8 mouse cellular contexts compared by ENCODE assay signal in genomic region chr9:98601156-98601836, GRCm38 (mm10). TPM values are rescaled to one million over a fixed set of nuclear protein-coding genes. Genes with fewer than 3 reads are reported as not detected.
A peak's percentile ranks its signal among the peaks of the same experiment; 100 is the strongest.
DNase-seq lines count a peak whose midpoint lies in the region; ATAC-seq and TF ChIP-seq lines count a peak whose summit lies in the region.

Gene Mrps22 (minus strand): TSS chr9:98601660.

- peaks cover 17% of the 10 kb centered on the region; the same call in 1 of the 2 replicates for H3K36me3 ChIP-seq in embryonic facial prominence, embryonic 14.5 days (ENCODE audit: control insufficient read depth, insufficient read depth, low read length)
- H3K36me3 ChIP-seq in heart, adult 2 months (ENCODE audit: control insufficient read depth, insufficient read depth, low read length): no peaks in the 10 kb centered on the region
- peaks cover 26% of the 10 kb centered on the region for H3K36me3 ChIP-seq in limb, embryonic 13.5 days
- H3K36me3 ChIP-seq in midbrain, embryonic 16.5 days (ENCODE audit: control insufficient read depth, insufficient read depth, low read length): 0 out of 2 replicates have a peak, but pooled peaks cover 4% of the 10 kb centered on the region

- peak within 1 kb of the TSS; percentile 94 for H3K4me3 ChIP-seq in embryonic facial prominence, embryonic 14.5 days (ENCODE audit: low read depth, low read length)
- H3K4me3 ChIP-seq in heart, adult 2 months: peak within 1 kb of the TSS; percentile 89
- peak within 1 kb of the TSS; percentile 82 for H3K4me3 ChIP-seq in limb, embryonic 13.5 days
- H3K4me3 ChIP-seq in midbrain, embryonic 16.5 days (ENCODE audit: low read depth, low read length): peak within 1 kb of the TSS; percentile 96

- peak within 1 kb of the TSS; percentile 92 for H3K4me2 ChIP-seq in embryonic facial prominence, embryonic 14.5 days (ENCODE audit: low read depth, low read length)
- peak within 1 kb of the TSS; percentile 94 for H3K4me2 ChIP-seq in limb, embryonic 13.5 days (replicated peaks)
- peak within 1 kb of the TSS; percentile 98 for H3K4me2 ChIP-seq in midbrain, embryonic 16.5 days (ENCODE audit: low read length)

- no peaks in the 10 kb centered on the region for H3K9me3 ChIP-seq in embryonic facial prominence, embryonic 14.5 days (ENCODE audit: control insufficient read depth, low read length)
- no peaks in the 10 kb centered on the region for H3K9me3 ChIP-seq in limb, embryonic 13.5 days
- H3K9me3 ChIP-seq in midbrain, embryonic 16.5 days (replicated peaks; ENCODE audit: control insufficient read depth, low read length, poor library complexity, severe bottlenecking): no peaks in the 10 kb centered on the region

- peak within 1 kb of the TSS; percentile 85 for H3K9ac ChIP-seq in embryonic facial prominence, embryonic 14.5 days (ENCODE audit: low read depth, low read length)
- H3K9ac ChIP-seq in heart, adult 2 months (ENCODE audit: low read depth, low read length): peak within 1 kb of the TSS; percentile 89
- H3K9ac ChIP-seq in limb, embryonic 13.5 days: peak within 1 kb of the TSS; percentile 88
- peak within 1 kb of the TSS; percentile 79 for H3K9ac ChIP-seq in midbrain, embryonic 16.5 days (ENCODE audit: low read depth, low read length)

- 0 out of 2 replicates have a peak, but pooled peaks cover 3% of the 10 kb centered on the region for H3K27me3 ChIP-seq in embryonic facial prominence, embryonic 14.5 days (replicated peaks; ENCODE audit: control insufficient read depth, insufficient read depth, low read length)
- no peaks in the 10 kb centered on the region for H3K27me3 ChIP-seq in heart, adult 2 months (ENCODE audit: control insufficient read depth, insufficient read depth, low read length)
- H3K27me3 ChIP-seq in limb, embryonic 13.5 days: no peaks in the 10 kb centered on the region
- H3K27me3 ChIP-seq in midbrain, embryonic 16.5 days (ENCODE audit: control insufficient read depth, insufficient read depth, low read depth, low read length): no peaks in the 10 kb centered on the region

- peak; percentile 95 for ATAC-seq in embryonic facial prominence, embryonic 14.5 days (ENCODE audit: low read depth)
- peak; percentile 95 for ATAC-seq in limb, embryonic 13.5 days (ENCODE audit: low FRiP score, low read depth)
- peak; percentile 95 for ATAC-seq in midbrain, embryonic 16.5 days

- no peaks in the 10 kb centered on the region; the same call in 1 of the 2 replicates for H3K79me2 ChIP-seq in heart, adult 2 months (replicated peaks; ENCODE audit: control insufficient read depth, insufficient read depth, low read length)

- peak; percentile 90 for TF ChIP-seq POLR2A in heart, adult 2 months (IDR thresholded peaks at IDR 0.05; ENCODE audit: insufficient read depth, low read depth, low read length)

- intact Hi-C loops in heart, adult 2 months (cut with DNase I): loop anchor here (1.0 kb wide), 1 partner anchor 38 kb away; the partner anchor contains the start of gene Copb2

- no peak for TF ChIP-seq CTCF in heart, adult 2 months (IDR thresholded peaks at IDR 0.05)

- peak within 1 kb of the TSS; percentile 44; the same call in 1 of the 2 replicates for H3K27ac ChIP-seq in embryonic facial prominence, embryonic 14.5 days (replicated peaks; ENCODE audit: low read depth, low read length)
- H3K27ac ChIP-seq in heart, adult 2 months: peak within 1 kb of the TSS; percentile 75
- 0 out of 2 replicates have a peak within 1 kb of the TSS, but pooled peaks have one; percentile 16 for H3K27ac ChIP-seq in limb, embryonic 13.5 days
- peak within 1 kb of the TSS; percentile 57; the same call in 1 of the 2 replicates for H3K27ac ChIP-seq in midbrain, embryonic 16.5 days (ENCODE audit: low read length)

- peak; percentile 93 for DNase-seq in 416B (ENCODE audit: low read depth)
- peak; percentile 37 to 55 for DNase-seq in adrenal gland, postnatal 4 days (ENCODE audit: low spot score in 2 of 2)
- DNase-seq in embryonic facial prominence, embryonic 14.5 days (ENCODE audit: low spot score): peak; percentile 96
- peak; percentile 78 to 85 for DNase-seq in heart, adult 2 months
- peak; percentile 75 to 80 for DNase-seq in kidney, adult 8-10 months
- peak; percentile 48 to 77 for DNase-seq in spleen, postnatal 10 days (ENCODE audit: low spot score in 2 of 2)

- H3K4me1 ChIP-seq in embryonic facial prominence, embryonic 14.5 days (ENCODE audit: control insufficient read depth, insufficient read depth, low read length): peaks cover 5% of the 10 kb centered on the region; the same call in 1 of the 2 replicates
- no peaks in the 10 kb centered on the region; the same call in 1 of the 2 replicates for H3K4me1 ChIP-seq in heart, adult 2 months (ENCODE audit: control insufficient read depth, insufficient read depth, low read length)
- peaks cover 13% of the 10 kb centered on the region for H3K4me1 ChIP-seq in limb, embryonic 13.5 days
- H3K4me1 ChIP-seq in midbrain, embryonic 16.5 days (ENCODE audit: control insufficient read depth, insufficient read depth, low read length): peaks cover 18% of the 10 kb centered on the region

- under 1% methylated on average over 44 of the region's 44 CpGs for WGBS in embryonic facial prominence, embryonic 14.5 days
- under 1% methylated on average over 44 of the region's 44 CpGs for WGBS in heart, adult 2 months
- WGBS in limb, embryonic 13.5 days: under 1% methylated on average over 44 of the region's 44 CpGs
- WGBS in midbrain, embryonic 16.5 days: under 1% methylated on average over 44 of the region's 44 CpGs

- no peak for TF ChIP-seq EP300 in heart, adult 2 months (IDR thresholded peaks at IDR 0.05; ENCODE audit: insufficient read depth, low read depth, low read length)

RNA-seq across cellular contexts. Expression of gene Mrps22, which starts in this region (rescaled TPM):
- total RNA-seq in adrenal gland, postnatal 4 days (2021): 10 to 100 TPM; 48.5 to 56.7 TPM
- polyA plus RNA-seq in embryonic facial prominence, embryonic 14.5 days (2014; fragmentation: Nextera tagmentation; extraction: Ambion mirVana): 45.5 and 47.0 TPM in 2 replicates
- 10 to 100 TPM; 28.7 to 33.3 TPM for total RNA-seq in heart, adult 2 months (2021)
- 13.6 and 19.4 TPM in 2 replicates for polyA plus RNA-seq in heart, adult 2 months (2012; rRNA removed)
- polyA plus RNA-seq in limb, embryonic 13.5 days (2015; fragmentation: Nextera tagmentation; extraction: Ambion mirVana): 60.7 and 62.6 TPM in 2 replicates
- polyA plus RNA-seq in midbrain, embryonic 16.5 days (2015; fragmentation: Nextera tagmentation; extraction: Ambion mirVana): 50.4 and 54.1 TPM in 2 replicates

Comparison
In these comparisons a context has a peak if more than half of its experiments do, and no peak if none do; other contexts are left out.
1. Peak in every context shown above with its lines: DNase-seq, ATAC-seq, H3K4me3 ChIP-seq and H3K27ac ChIP-seq.
2. DNase-seq: peak in every context shown above with its lines; median percentile 96 in embryonic facial prominence, embryonic 14.5 days; 93 in 416B; 82 in heart, adult 2 months; 78 in kidney, adult 8-10 months; 62 in spleen, postnatal 10 days; 46 in adrenal gland, postnatal 4 days.
3. H3K27ac ChIP-seq: peak in every context shown above with its lines; median percentile 75 in heart, adult 2 months; 57 in midbrain, embryonic 16.5 days; 44 in embryonic facial prominence, embryonic 14.5 days; 16 in limb, embryonic 13.5 days.